Mouse (Mus musculus): Measurements from ENCODE around the gene Lmna.

Gene Lmna

GRCm38 (mm10) chr3:88538271-88539145 is 28.8 kb upstream of the Lmna start:
- DNase-seq: no peak

DNA sequence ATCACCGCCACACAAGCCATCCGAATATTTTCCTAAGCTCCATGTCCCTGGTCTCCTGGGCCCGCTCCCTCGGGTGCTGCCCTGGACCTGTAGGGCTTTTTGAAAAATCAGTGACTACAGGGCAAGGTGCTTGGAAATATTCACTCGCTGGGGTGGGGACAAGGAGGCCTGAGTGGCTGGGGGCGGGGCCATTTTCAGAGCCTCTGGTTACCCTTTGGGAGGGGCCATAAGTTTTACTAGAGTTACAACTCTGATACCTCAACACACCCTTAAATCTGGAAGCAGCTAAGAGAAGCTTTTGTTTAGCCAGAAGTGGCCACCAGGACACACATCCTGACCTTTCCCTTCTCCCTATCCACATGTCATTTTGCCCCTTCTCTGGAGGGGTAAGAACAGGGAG is 27.4 kb upstream of the Lmna start:
- peak in 1 of 2 experiments; percentile 22 for DNase-seq

GRCm38 (mm10) chr3:88536103-88536930 is 26.6 kb upstream of the Lmna start:
- DNase-seq: peak; percentile 73 to 82

DNA sequence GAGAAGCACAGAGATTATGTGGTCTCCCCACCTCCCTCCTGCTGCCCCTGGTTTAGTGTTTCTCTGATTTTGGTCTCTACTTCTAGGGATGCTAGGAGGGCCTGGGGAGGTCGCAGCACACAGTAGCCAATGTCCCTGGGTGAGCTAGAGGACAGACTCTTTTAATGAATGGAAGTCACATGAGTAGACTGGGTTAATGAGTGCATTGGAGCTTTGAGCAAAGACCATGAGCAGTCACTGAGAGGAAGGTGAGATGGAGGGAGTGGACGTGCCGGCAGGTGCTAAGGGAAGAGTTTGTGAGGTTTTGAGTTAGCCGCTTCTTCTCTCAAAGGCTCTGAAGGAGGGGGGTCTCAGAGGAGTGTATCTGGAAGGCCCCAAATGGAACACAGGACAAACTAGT is 25.8 kb upstream of the Lmna start:
- no peak for DNase-seq

DNA sequence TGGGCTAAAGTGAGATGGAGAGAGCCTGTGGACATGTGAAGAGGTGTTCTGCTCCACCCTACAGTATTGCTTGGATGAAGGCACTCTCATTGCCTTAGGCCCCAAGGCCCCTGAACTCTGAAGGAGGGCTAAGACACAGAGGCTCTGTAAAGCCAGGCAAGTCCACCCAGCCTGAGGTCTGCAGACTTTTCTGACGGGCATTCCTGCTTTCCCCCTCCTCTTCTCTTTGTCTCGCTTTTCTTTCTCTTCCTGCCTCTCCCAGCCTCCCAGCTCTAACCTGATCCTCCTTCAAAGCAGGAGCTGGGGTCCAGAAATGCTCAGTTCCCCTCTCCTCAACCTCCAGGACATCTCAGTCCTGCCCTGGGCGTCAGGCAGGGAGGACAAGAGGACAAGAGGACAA is 25.2 kb upstream of the Lmna start:
- DNase-seq: no peak

GRCm38 (mm10) chr3:88533706-88534105 is 23.9 kb upstream of the Lmna start:
- DNase-seq: peak in 1 of 2 experiments; percentile 2

GRCm38 (mm10) chr3:88532689-88533511 is 23.1 kb upstream of the Lmna start:
- DNase-seq: peak in 1 of 2 experiments; percentile 14

DNA sequence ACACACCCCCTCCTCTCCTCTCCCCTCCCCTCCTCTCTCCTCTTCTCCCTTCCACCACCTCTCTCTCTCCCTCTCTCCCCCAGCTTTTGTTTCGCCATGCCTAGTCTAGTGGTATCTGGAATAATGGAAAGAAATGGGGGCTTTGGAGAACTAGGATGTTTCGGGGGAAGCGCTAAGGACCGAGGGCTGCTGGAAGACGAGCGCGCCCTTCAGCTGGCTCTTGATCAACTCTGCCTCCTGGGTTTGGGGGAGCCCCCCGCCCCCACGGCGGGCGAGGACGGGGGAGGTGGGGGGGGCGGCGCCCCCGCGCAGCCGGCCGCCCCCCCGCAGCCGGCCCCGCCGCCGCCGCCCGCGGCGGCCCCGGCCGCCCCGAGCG is 22.5 kb upstream of the Lmna start, which contains the start of gene Mex3a:
TSS of gene Mex3a (plus strand) at position 97 of the 376 bp plus-strand sequence.
- peak in 1 of 2 experiments; percentile 7 for DNase-seq

GRCm38 (mm10) chr3:88531348-88532298 is 21.9 kb upstream of the Lmna start:
- DNase-seq: peak; percentile 84 to 88

DNA sequence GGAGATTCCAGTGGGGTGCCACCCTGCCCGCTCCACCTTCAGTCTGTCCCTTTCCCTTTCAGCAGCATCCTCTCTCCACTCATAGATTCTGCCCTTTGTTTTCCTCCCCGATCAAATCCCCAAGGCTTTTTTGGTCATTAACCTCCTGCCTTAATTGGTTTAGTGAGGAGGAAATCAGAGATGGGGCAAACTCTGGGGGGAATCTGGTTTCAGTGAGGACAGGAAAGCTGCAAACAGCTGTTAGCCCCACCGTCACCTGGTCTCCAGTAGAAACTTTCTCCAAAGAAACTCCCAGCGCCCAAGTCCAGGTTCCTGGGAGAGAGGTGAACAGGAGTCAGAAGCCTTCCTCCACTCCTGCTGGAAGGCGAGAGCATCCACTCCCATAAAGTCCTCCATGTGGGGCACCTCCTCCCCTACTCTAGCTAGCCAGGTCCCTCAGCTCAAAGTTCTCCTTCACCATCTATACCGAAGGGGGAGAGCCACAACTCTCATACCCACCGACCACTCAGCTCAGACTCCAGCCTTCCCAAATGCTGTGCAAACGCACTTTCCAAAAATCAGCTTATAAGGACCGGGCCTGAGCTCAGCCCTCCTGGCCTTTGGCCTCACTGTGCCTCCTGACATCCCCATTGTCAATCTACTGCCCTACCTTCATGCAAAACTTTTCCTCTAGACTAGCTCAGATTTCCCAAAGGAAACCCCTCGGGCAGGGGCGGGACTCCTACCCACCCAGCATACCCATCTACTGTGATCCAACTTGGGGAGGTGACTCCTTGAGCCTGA is 20.5 kb upstream of the Lmna start:
- DNase-seq: peak in 1 of 2 experiments; percentile 1

DNA sequence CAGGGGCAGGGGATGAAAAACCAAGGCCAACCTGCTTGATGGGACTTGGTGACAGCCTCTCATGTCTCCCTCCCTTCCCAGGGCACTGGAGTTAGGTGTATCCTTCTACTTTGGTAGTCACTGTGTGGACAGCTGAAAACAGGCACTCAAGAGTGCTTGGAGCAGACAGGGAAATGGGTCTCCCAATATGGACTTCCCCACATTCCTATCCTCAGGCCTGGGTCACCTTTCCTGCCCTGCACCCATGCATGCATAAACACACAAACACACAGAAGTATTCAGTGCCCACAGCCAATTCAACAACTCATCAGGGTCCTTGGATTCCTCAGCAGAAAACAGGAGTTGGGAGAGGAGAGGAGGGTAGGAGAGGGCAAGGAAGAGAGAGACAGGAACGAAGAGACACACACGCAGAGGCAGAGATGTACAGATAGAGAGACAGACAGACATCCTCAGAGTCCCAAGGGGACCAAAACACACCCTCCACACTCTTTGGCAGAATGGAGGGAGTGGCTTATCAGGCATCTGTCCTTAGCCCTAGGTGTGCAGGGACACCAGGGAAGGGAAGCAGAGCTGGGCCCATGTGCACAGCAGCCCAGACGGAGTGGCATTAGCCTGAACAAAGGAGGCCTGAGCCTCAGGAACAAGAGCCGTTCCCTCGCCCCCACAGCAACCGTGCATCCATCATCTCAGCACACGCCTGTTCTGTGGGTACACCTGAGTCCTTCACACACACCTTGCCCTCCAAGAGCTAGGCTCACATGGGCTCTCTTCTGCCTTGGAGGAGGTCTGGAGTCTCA is 19.6 kb upstream of the Lmna start:
- peak in 1 of 2 experiments; percentile 2 for DNase-seq

- DNase-seq: peak in 1 of 2 experiments; percentile 4
Observed at GRCm38 (mm10) chr3:88528646-88529045, 18.9 kb upstream of the Lmna start.

- peak in 1 of 2 experiments; percentile 13 for DNase-seq
Observed at GRCm38 (mm10) chr3:88527565-88527964, 17.8 kb upstream of the Lmna start.

GRCm38 (mm10) chr3:88526157-88527131 is 16.7 kb upstream of the Lmna start:
- peak; percentile 86 to 87 for DNase-seq

DNA sequence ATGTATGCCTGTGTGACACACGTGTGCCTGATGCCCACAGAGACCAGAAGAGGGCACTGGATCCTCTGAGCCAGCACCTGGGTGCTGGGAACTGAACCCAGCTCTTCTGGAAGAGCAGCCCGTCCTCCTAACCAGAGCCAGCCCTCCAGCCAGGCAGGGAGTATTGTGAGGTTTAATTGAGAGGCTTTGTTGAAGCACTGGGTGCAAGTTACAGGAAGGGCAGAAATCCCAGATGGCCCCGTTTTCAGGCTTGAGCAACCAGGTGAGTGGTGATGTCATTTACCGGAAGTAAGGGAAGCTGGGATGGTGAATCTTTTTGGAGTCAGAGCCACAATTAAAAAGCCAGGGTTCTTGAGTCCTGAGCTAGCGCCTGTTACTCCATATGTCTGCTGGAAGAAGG is 15.3 kb upstream of the Lmna start:
- DNase-seq: peak in 1 of 2 experiments; percentile 2

DNA sequence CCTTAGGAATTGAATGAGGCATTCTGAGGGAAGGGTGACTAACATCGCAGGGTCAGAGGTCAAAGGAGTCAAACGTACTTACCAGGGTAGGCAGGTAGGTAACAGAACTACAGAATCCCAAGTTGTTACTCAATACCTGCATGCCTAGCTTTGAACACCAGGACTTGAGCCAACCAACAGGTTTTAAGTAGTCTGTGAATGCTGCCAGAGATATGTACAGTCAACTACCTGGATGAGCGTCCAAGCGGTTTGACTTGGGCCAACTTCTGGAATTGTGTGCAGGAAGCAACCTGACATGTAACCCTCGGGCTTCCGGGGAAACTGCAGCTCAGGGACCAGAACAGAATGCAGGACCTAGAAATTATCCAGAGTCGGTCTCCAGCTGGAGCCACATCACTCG is 13.3 kb upstream of the Lmna start:
- DNase-seq: no peak

DNA sequence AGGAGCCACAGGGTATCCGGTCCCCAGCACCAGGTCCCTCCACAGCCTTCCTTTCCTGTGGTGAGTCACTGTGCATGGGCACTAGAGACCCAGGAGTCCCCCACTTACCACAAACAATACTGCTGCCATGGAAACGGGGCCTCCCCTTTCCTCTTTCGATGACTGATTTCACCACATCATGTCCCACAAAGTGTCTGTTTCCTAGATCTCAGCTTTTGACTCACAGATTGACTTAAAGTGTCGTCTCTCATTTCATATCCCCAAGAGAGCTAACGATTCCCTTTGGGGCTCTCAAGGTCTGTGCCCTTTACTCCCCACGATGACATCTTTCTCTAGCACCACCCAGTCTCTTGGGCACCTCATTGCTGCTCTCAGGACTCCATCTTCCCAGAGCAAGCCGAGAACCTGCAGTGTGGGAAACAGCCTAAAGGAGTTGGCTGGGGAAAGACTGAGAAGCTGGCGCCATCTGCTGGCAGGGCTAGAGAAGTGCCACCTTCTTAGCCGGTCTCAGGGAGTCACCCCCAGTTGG is 12.1 kb upstream of the Lmna start:
- DNase-seq: peak; percentile 50 to 53

DNA sequence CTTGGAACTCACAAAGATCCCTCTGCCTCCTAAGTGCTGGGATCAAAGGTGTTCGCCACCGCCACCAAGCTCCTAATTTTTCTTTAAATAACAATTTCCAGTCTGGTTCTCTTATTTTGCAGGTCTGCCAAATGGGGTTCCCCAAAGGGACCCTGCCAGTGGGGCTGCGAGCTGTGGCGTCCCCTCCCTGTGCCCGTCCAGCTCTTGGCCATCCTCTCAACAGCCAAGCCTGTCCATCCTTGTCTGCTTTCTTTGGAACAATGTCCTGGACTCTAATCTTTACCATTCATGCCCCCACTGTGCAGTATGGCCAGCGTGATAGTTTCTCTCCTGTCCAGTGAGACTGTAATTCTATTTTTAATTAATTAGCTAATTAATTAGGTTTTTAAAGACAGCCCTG is 11.4 kb upstream of the Lmna start:
- DNase-seq: no peak
